Mouse (Mus musculus) embryonic fibroblast, embryonic 13.5 days (primary cell): ENCODE measurements around the gene Tfe3.

Experiments used
- CTCF ChIP-seq: IDR thresholded peaks from 2 replicates; pipeline ENCODE4 v1.5.1; 2011; ENCODE audit warnings: mild to moderate bottlenecking, control low read depth, low read length, moderate library complexity, borderline replicate concordance; ENCODE audit not compliant: insufficient read depth
- POLR2A ChIP-seq: IDR thresholded peaks from 2 replicates; pipeline ENCODE4 v1.6.1; 2011; ENCODE audit warnings: low read depth, mild to moderate bottlenecking, control low read depth, low read length, moderate library complexity

- TF ChIP-seq CTCF (no peak), POLR2A (no peak)
Measured at GRCm38 (mm10) chrX:7745429-7745828, 16.9 kb upstream of the Tfe3 start.
